Mouse (Mus musculus) kidney, postnatal 10 days (tissue): Measurements from ENCODE around the gene Ppp1r11.
A peak's percentile ranks its signal among the peaks of the same experiment; 100 is the strongest.
"Not testable (repeated sequence)": the region's sequence is repeated elsewhere in the genome, so short reads cannot be mapped to it uniquely, and the experiment has no call there.

Experiments
- DNase-seq: peaks from one replicate; pipeline ENCODE4 v3.0.0; 2021; ENCODE audit warnings: mixed read lengths

Ppp1r11 gene

GRCm38 (mm10) chr17:36950981-36951947, at the start of gene Ppp1r11:
Ppp1r11 (minus strand) TSS chr17:36951741.
- peak; percentile 98 for DNase-seq

- no peak for DNase-seq
These were observed 49.3 kb upstream of the Ppp1r11 start, which contains the start of gene Zfp57 for GRCm38 (mm10) chr17:37000863-37001262. Zfp57 (plus strand) TSS chr17:37001163.

- DNase-seq = no peak
These were observed 46.9 kb upstream of the Ppp1r11 start for GRCm38 (mm10) chr17:36998477-36998876.

- DNase-seq = peak; percentile 94
These were observed 45.6 kb upstream of the Ppp1r11 start for GRCm38 (mm10) chr17:36997033-36997735.

GRCm38 (mm10) chr17:36995448-36995847, 43.9 kb upstream of the Ppp1r11 start:
- no peak for DNase-seq

GRCm38 (mm10) chr17:36994528-36994927, 43.0 kb upstream of the Ppp1r11 start:
- no peak for DNase-seq

- no peak for DNase-seq
These were observed 42.3 kb upstream of the Ppp1r11 start for GRCm38 (mm10) chr17:36993770-36994325.

- no peak for DNase-seq
These were observed 41.0 kb upstream of the Ppp1r11 start for GRCm38 (mm10) chr17:36992336-36993104.

- not testable (repeated sequence) for DNase-seq
These were observed 39.1 kb upstream of the Ppp1r11 start for GRCm38 (mm10) chr17:36990630-36991029.

GRCm38 (mm10) chr17:36989437-36989836, 37.9 kb upstream of the Ppp1r11 start, which contains the start of gene H2-M5:
H2-M5 (minus strand) TSS chr17:36989537.
- no peak for DNase-seq

- DNase-seq = no peak
These were observed 36.9 kb upstream of the Ppp1r11 start for GRCm38 (mm10) chr17:36988475-36988874.

- DNase-seq = no peak
These were observed 31.0 kb upstream of the Ppp1r11 start for GRCm38 (mm10) chr17:36982253-36983155.

- DNase-seq = peak; percentile 14
These were observed 30.3 kb upstream of the Ppp1r11 start for GRCm38 (mm10) chr17:36981845-36982244.

GRCm38 (mm10) chr17:36981221-36981813, 29.8 kb upstream of the Ppp1r11 start, which contains the start of gene 2410137M14Rik:
2410137M14Rik (minus strand) TSS chr17:36981237.
- DNase-seq = peak; percentile 16

- DNase-seq = no peak
These were observed 21.8 kb upstream of the Ppp1r11 start for GRCm38 (mm10) chr17:36973271-36973787.

GRCm38 (mm10) chr17:36972791-36973190, 21.2 kb upstream of the Ppp1r11 start:
- DNase-seq = no peak

GRCm38 (mm10) chr17:36971172-36971850, 19.8 kb upstream of the Ppp1r11 start:
- no peak for DNase-seq

GRCm38 (mm10) chr17:36970316-36970890, 18.9 kb upstream of the Ppp1r11 start:
- no peak for DNase-seq

- DNase-seq = no peak
These were observed 15.3 kb upstream of the Ppp1r11 start for GRCm38 (mm10) chr17:36966875-36967274.

- DNase-seq = no peak
These were observed 9.6 kb upstream of the Ppp1r11 start for GRCm38 (mm10) chr17:36961125-36961524.
